Mouse (Mus musculus) liver, embryonic 14.5 days (tissue): ENCODE data around the gene Itgb7.

Experiments
- CTCF ChIP-seq: IDR thresholded peaks from 2 replicates; pipeline ENCODE4 v1.5.1; 2016; ENCODE audit warnings: antibody characterized with exemption, low read depth, control low read depth
- EP300 ChIP-seq: IDR thresholded peaks from 2 replicates; pipeline ENCODE4 v1.6.1; 2016; ENCODE audit warnings: antibody characterized with exemption, low read depth

- no peak for TF ChIP-seq EP300
- TF ChIP-seq CTCF = no peak
These were observed 58.2 kb downstream of the Itgb7 start for GRCm38 (mm10) chr15:102173581-102173980.
